Mouse (Mus musculus) spleen, adult 12 weeks (tissue): Measurements from ENCODE around the gene Tnnt3.

Experiments
- DNase-seq: peaks from one replicate; pipeline ENCODE4 v3.0.0; 2022; ENCODE audit warnings: low spot score

Gene Tnnt3

DNA sequence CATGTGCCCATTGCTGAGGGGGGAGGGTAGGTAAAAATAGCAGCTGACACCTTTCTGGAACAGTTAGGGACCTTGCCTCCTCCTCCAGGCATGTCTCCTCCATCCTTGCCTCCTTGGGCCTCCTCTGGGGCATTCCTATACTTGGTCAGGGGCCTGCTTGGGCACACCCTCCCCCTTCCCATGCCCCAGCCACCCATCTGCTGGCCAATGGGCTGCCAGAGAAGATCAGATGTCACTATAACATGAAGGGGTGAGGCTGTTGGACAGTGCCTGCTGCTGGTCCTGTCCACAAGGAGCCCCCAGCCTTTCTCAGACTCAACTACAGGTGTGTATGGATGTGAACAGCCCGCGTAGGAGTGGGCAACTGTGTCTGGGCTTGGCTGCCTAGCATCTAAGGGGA is at the start of gene Tnnt3:
TSS of gene Tnnt3 (plus strand) at position 262 of the 400 bp plus-strand sequence.
- no peak for DNase-seq

DNA sequence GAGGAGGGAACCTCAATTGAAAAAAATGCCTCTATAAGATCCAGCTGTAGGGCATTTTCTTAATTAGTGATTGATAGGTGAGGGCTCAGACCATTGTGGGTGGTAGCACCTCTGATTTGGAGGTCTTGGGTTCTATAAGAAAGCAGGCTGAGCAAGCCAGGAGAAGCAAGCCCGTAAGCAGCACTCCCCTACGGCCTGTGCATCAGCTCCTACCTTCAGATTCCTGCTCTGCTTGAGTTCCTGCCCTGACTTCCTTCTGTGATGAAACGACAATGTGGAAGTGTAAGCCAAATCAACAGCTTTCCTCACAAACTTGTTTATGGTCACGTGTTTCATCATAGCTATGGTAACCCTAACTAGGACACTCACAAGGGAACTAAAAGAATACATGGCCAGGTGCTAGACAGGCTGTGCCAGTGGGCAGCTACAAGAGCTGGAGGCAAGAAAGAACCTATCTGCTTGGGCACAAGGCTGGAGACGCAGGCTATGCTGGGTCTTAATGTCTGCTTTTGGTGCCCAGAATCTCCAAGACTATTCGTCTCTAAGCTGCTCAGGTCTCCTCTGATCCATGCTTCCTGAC is 49.5 kb upstream of the Tnnt3 start:
- no peak for DNase-seq

DNA sequence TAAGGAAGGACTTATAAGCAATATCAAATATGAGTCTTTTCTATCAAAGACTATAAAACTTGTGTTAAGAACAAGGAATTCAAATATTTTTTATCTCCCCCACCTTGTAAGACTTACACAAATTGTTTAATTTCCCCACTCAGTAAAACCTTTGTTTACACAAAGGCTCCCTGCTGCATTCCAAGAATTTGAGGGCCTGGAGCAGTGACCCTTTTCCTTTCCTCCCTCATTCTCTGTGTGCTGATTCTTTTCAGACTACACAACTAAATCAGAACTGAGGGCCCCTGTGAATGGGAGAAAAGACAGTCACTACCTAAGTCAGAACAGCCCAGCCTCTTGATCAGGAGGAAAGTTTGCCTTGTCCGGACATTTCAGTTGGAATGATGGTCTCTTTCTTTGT is 43.9 kb upstream of the Tnnt3 start:
- DNase-seq = no peak

DNA sequence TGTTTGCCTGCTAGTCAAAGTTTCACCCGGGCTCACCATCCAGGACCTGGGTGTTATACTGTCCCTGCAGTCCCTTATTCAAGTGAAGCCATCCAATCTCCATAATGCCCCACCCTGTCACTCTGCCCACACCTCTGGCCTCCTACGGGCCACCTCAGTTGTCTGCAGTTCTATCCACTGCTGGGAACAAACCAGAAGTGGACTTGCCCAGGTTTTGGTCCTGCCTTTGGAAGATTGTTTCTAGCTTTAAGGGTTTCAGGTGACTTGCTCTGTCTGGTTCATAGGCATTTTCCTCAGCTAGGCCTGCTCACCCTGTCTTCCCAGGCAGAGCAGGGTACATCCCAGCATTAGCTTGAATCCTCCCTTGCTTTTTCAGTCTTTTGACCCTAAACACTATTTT is 43.4 kb upstream of the Tnnt3 start:
- no peak for DNase-seq

DNA sequence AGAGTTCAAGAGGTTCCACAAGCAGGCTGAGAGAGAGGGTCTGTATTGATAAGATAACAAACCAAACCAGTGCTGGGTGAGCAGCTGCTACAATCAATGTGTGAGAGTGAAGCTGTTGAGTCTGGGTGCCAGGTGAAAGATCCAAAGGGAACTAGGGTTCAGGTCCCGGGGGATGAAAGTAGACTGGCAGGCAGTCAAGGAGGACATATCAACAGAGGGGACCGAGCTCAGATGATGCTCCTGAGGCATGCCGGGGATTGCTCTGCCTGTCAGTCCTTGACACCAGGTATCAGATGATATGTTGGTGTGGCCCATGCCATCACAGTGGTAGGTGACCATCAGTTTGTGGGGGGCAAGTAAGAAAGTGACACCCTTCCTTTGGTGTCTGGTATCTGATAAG is 41.8 kb upstream of the Tnnt3 start:
- DNase-seq = no peak

DNA sequence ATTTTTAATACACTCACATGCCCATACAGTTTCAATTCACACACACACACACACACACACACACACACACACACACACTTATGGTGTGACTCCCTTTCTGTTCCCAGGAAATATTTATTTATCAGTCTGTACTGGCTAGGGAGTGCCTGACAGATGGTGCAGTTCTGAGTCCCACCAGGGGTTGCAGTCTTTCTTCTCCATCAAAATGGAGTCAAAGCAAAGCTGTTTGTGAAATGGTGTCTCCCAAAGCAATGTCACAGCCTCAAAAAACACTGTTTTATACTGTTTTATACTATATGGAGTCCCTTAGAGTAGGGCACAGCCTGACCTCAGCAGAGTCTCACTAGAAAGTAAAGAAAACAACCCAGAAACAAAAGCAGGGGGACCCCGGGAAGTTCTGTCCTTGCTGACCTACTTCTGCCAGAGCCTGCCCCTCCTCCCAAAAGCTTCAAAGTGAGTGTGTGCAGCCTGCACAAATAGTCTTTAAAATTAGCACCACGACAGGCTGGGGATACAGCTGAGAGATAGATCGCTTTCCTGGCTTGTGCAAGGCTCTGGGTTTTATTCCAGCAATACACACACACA is 41.3 kb upstream of the Tnnt3 start:
- DNase-seq = no peak

DNA sequence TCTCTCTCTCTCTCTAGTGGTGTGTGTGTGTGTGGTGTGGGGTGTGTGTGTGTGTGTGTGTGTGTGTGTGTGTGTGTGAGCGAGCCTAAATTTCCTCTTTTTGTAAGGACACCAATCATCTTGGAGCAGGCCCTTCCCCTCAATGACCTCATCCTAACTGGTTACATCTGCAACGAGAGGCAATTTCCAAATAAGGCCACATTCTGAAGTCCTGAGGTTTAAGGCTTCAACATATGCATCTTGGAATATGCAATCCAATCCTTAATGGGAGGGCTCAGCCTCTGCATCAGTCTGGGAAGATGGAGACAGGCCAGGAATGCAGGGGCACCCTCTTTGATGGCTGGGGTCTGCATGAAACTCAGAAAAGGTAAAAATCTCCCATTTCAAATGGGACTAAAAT is 40.6 kb upstream of the Tnnt3 start:
- DNase-seq = no peak

DNA sequence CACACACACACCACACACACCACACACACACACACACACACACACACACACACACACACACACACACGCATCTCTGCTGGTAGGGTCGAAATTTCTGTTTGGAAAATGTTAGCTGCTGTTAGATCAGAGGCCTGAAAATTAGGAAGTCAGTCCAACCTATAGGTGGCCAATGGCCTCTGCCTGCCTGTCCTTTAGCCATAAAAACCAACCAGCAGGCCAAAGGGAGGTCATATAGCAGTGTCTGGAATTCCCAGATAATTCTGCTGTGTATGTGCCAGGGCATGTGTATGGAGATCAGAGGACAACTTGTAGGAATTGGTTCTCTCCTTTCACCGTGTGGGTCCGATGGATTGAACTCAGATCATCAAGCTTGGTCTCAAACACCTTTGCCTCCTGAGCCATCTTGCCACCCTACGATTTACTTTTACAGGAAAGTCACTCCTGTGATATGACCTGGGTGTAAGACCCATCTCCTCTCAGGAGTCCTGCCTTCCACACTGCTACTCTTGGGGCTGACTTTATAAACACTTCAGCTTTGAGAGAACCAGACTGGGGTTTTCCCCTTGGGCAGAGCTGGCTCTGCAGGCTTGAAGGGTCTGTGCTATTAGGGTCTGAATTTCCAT is 39.8 kb upstream of the Tnnt3 start:
- DNase-seq = no peak

DNA sequence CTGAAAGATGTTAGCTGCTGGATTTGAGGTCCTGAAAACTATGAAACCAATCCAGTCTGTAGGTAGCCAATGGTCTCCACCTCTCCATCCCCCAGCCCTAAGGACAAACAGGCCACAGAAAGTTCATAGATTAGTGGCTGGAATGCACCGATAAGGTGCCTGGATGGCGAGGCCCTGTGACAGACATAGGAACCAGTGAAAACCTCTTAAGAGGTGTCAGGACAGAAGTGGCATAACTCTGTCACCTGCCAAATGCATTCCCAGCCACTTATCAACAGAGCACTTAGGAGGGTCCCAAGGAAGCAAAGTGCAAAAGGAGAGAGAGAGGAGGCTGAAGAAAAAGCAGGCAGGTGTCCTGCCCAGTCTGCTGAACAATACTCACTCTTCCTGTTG is 39.3 kb upstream of the Tnnt3 start:
- no peak for DNase-seq

DNA sequence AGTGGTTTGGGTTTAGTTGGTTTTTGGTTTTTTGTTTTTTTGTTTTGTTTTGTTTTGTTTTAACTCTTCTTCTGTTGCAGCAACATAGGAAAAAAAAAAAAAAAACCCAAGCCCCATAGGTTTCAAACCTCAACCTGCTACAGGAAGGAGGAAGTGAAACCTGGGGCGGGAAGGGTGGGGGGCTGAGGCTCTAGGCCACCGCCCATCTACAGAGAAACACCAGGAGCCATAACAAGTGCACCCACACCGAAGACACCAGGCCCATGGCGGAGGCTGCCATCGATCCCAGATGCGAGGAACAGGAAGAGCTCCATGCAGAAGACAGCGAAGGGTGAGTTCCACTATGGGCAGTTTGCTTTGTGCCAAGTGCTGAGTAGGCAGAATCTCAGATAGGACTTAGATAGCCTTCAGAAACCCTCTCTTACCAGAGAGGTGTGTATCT is 38.0 kb upstream of the Tnnt3 start, which contains the start of gene Lsp1:
TSS of gene Lsp1 (plus strand) at position 174 of the 442 bp plus-strand sequence.
- no peak for DNase-seq

DNA sequence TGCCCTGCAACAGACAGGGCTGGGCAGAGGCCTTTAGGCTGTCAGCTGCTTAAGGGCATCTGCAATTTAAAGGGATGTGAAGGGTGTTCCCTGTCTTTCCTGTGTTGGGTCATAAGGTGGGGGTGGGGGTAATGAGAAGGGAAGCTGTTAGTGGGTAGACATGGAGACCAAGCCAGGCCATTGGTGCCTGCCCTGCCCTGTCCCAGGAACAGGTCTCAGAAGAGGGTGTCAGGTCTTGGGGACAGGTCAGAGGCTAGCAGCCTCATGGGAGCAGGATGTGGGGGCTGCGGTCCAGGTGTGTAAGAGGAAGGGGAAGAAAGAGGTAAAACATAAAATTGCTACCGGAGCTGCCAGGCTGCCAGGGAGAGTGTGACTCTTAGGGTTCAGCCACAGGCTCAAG is 37.2 kb upstream of the Tnnt3 start:
- no peak for DNase-seq

DNA sequence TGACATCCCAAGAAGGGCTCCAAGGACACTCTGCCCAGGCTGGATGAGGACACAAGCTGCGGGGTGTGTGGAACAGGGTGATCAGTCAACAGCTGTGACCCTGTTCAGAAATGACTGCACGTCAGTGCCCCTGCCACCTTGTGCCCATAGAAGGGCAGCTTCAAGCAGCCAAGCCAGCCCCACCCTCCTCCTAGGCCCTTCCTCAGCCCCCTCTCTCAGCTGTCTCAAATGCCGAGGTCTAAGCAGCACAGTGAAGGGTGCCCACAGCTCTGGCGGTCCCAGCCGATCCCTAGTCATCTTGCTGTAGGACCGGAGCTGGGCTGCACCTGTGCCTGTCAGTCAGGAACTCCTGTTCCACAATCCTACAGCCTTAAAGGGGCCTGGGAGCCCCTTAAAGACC is 36.4 kb upstream of the Tnnt3 start:
- no peak for DNase-seq

DNA sequence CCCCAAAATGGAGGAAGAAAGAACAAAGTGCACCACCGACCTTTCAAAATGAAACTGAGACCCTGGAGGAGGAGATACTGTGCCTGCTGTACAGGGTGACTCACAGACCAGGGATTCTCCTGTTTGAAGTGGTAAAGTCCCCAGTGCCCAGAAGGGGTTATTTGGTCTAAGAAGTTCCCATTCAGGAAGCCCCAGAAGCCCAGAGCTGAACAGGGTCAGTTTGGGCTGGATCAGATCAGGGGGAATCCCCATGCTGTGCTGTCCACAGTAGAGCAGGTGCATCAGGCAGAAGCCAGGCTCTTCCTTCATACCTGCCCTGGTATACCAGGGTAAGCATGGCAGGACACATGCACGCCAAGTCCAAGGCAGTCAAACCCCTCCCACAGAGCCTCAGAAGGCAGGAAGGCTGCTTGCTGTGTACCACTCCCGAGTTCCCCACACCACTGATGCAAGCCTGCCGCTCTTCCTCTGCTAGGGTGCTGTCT is 36.0 kb upstream of the Tnnt3 start:
- DNase-seq = no peak

DNA sequence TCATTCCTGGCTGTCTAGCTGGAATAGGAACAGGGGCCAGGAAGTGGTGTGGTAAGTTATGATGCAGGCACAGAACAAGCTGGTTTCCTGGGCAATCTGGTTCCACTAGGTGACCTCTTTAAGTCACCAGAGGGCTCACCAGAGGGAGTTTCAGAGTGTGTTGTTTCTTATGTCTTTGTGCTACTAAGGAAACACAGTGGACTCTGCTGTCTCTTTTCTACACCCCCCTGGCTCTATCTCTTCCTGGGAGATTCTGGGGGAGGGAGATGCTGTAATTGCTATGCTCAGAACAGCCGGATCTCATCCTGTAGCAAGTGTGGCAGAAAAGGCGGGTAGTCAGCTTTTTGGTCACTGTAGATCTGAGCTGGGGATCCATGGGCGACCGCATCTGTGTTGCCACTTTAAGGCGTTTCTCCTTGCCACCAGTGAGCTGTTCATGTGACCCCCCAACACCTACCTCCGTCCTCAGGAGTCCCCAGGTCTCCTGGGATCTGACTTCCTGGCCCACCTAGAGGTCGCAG is 28.4 kb upstream of the Tnnt3 start:
- no peak for DNase-seq

DNA sequence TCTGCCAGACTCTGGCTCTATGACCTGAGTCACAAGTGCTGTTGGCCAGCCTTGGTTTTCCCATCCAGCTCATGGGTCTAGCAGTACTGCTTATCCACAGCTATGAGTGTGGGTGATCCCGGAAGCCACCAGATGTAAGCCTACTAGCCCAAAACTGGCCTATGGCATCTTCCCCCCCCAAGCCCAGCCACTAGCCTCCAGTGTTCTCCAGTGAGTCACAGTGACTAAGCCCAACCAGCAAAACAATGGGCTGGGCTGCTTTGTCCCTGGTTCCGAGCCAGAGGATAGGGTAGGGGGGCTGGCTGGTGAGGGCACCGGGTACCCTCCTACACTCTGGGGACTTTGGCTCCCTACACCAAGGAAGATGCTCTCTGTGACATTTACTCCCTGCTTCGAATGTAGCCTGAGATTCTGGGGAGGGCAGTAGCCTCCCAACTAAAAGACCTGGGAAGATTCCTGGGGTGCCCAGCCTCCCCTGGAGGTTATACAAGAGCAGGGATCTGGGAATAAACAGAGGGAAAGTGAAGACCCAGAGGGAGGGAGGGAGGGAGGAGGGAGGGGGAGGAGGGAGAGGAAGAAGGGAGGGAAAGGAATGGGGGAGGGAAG is 27.7 kb upstream of the Tnnt3 start:
- DNase-seq = no peak

DNA sequence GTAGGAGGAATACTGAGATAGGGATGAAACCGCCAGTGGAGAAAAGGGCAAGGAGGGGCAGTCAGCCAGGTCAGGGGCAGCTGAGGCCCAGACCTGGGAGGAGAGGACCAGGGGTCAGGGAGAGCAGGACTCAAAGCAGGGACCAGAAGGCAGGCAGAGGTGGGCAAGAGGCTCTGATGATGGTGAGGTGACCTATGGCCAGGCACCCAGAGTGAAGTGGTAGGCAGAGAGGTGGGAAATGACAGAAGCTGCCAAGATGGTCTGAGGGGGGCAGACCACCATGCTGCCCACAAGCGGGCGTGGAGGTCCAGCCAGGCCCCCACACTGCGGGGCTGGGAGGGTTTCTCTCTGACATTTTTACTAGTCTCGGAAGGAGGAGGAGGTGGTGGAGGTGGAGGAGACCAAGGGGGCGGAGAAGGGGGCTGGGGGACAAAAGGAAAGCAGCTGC is 27.2 kb upstream of the Tnnt3 start:
- no peak for DNase-seq

DNA sequence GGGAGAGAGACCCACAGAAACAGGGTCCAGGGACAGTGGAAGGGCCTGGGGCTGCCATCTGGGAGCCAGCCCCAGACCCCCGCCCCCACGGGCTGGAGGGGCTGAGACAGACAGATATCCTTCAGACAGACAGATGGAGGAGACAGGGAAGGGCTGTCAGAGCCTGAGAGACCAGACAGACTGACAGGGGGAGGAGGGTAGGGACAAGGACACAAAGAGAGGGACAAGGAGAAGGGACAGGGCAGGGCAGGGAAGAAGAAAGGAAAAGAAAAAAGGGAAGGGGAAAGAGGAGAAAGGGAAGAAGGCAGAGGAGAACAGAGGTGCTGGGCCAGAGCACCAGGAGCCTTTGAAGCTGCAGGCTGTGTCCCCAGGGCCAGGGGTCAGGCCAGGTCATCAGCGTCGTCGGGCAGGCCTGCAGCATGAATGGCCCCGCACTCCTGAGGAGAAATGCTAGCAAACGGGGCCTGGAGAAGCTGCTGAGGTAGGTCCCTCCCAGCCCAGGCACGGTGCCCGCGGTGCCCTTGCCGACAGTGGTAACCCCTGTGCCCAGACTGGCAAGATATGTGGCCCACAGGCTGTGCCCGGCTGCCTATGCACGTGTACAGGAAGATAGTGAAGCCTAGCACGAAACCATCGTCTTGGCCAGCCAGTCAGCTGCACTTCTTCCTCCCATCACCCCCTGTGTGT is 26.6 kb upstream of the Tnnt3 start:
- DNase-seq = no peak

DNA sequence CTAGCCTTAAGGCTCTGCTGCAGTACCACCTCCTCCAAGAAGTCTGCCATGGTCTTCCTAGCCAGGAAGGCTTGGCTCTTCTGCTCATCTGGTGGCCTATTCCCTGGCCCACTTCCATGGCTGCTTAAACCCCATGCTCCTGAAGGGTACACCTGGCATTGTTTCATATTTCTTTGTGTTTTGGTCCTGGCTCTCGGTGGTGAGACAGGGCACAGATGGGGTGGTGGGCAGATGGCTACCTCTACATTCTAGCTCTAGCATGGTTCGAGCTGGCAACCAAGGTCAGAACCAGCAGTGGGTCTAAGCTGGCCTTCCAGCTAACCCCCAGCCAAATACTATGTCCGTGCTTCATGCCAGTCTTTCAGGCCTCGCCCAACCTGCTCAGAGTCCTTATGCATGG is 25.7 kb upstream of the Tnnt3 start:
- no peak for DNase-seq

DNA sequence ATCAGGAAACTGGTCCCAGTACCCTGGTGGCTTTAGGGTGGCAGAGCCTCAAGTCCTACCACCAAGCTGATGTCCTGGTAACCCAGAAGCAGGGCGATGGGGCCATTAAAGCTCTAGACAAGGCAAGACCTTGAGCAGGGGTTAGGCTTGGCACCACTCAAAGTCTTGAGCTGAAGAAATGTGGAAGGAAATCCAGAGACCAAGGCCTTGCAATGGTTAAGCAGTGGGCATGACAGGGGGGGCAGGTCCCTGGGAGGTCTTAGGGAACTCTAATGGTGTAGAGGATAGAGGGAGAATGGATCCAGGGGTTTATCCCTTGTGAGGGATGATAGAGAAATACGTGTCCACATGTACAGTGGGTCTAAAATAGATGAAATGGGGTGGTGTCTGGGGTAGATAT is 25.2 kb upstream of the Tnnt3 start:
- no peak for DNase-seq

DNA sequence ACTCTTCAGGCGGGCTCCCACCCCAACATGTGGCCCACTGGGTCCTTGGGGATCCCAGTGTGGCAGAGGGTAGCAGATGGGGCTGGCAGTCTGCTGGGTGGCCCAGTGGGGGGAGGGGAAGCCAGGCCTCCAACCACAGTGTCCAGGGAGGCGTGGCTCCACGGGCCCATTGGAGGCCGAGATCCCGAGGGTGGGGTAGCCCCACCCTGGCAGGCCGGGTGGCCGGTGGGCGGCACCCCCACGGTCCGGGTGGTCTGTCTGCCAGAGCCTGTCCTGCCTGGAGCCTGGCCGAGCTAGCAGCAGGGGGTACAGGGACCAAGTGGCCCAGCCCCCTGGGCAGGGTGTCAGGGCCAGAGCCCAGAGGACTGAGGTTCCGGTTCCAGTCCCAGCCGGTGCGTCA is 23.8 kb upstream of the Tnnt3 start:
- DNase-seq = no peak

DNA sequence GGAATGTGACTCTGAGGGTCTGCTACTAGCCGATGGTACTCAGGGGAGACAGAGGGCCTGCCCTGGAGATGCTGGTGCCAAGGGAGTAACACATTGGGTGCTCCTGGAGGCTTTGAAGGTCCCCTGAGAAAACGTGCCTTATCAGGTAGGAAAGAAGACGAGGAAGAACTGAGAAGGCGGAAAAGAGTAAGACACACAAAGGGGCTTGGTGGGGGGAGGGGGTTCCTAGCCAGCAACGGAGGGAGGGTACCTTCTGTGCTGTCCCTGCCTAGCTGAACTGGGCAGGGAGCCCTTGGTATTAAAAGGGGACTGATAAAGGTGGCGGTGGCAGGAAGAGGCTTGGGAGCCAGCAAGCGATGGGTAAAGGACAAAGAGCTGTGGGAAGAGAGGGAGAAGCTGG is 23.0 kb upstream of the Tnnt3 start:
- no peak for DNase-seq

DNA sequence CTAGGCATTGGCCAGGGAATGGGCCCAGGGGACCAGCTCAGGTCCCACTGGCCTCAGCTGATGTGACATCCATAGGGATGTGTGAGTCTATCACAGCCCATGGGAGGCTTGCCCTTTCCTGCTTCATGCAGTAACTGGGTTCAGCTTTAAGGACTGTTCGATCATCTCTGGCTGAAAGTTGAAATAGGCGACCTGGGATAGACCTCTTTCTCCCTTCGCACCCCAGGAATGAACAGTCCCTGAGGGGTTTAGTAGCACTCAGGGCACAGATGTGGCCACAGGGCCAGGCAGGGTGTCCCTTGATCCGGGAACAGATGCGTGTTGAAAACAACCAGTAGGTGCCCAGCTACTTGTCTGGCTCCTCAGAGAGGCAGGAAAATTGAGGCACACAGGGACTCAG is 22.4 kb upstream of the Tnnt3 start:
- no peak for DNase-seq
